Mouse (Mus musculus): Measurements from ENCODE around the gene Sycn.
"Not testable (repeated sequence)": the region's sequence is repeated elsewhere in the genome, so short reads cannot be mapped to it uniquely, and the experiment has no call there.

The Sycn gene

GRCm38 (mm10) chr7:28540526-28540925, at the start of gene Sycn:
Gene Sycn, plus strand, starts transcription at chr7:28540885.
- DNase-seq (ENCODE audit: low spot score): no peak

DNA sequence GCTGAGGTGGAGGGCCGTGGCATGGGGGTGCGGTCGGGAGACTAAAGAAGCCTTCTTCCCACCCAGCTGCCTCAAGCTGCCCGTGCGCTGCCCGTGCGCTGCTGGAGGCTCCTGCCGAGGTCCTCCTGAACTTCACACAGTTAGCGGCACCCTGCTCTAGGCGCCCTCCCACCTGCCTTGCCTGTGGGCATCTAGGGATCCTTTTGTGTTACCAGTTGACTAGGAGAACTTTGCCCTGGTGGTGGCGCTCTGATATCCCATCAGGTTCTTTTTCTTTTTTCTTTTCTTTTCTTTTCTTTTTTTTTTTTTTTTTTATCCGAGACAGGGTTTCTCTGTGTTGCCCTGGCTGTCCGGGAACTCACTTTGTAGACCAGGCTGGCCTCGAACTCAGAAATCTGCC, 49.8 kb upstream of the Sycn start:
- no peak for DNase-seq (ENCODE audit: low spot score)

- DNase-seq (ENCODE audit: low spot score): no peak
These were observed 48.4 kb upstream of the Sycn start for GRCm38 (mm10) chr7:28492310-28492709.

DNA sequence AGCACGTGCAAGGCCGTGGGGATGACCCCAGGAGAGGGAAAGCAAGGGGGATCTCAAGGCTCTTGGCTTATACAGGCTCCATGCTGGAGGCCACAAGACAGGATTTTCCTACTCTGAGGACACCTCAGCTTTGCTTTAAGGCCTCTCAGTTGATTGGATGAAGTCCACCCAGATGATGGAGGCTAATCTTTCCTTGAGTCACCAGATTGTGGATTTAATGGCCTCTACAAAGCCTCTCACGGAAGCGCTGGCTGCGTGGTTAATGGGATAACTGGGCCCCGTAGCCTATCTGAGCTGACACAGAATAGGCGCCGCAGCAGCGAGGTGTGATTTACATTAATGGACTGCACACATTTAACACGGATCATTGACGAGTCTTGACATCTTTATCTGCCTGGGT, 45.3 kb upstream of the Sycn start:
- no peak for DNase-seq (ENCODE audit: low spot score)

DNA sequence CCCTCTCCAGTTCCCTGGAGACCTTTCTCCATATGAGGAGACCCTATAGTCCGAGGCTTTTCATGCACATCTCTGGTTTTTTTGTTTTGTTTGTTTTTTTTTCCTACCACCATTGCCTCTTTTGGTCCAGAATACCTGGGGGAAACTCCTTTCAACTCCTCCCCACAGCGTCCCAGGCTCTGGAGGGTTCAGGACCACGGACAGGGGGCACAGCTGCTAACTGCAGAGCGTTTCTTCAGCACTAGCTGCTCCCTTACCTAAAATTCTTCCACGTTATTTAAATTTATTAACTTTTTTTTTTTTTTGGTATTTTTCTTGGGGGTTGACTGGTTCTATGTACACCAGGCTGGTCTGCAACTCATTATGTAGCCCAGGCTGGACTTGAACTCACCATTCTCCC, 35.1 kb upstream of the Sycn start:
- DNase-seq (ENCODE audit: low spot score): no peak

- DNase-seq (ENCODE audit: low spot score): not testable (repeated sequence)
These were observed 31.6 kb upstream of the Sycn start for GRCm38 (mm10) chr7:28509121-28509520.

- DNase-seq (ENCODE audit: low spot score): not testable (repeated sequence)
These were observed 30.2 kb upstream of the Sycn start, which contains the start of gene Ifnl2 for GRCm38 (mm10) chr7:28510405-28510974. Gene Ifnl2, minus strand, starts transcription at chr7:28510455.

GRCm38 (mm10) chr7:28511441-28511840, 29.2 kb upstream of the Sycn start:
- DNase-seq (ENCODE audit: low spot score): no peak

- DNase-seq (ENCODE audit: low spot score): not testable (repeated sequence)
These were observed 18.1 kb upstream of the Sycn start, which contains the start of gene Ifnl3 for GRCm38 (mm10) chr7:28522536-28522935. Gene Ifnl3, plus strand, starts transcription at chr7:28522836.

- peak; percentile 21 for DNase-seq (ENCODE audit: low spot score)
These were observed 12.6 kb upstream of the Sycn start for GRCm38 (mm10) chr7:28527922-28528719.

DNA sequence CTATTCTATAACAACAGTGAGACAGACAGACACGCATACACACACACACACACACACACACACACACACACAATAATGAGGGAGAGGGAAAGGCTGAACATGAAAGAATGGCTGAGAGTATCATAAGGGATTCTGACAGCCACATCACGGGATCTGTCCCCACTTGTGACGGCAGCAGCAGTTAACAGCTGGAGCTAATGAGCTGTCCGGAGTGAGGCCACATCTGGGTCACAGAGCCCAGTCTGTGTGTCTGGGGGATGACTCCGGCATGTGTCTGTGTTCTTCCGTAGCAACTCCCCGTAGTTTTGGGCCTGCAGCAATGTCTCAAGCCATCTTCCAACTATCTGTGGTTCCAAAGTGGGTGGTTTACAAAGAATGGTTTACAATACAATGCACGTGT, 8.7 kb upstream of the Sycn start:
- no peak for DNase-seq (ENCODE audit: low spot score)

GRCm38 (mm10) chr7:28538886-28539285, 1.8 kb upstream of the Sycn start:
- not testable (repeated sequence) for DNase-seq (ENCODE audit: low spot score)

- DNase-seq (ENCODE audit: low spot score): no peak
These were observed 3.4 kb downstream of the Sycn start for GRCm38 (mm10) chr7:28544051-28544601.

GRCm38 (mm10) chr7:28545048-28545890, 4.6 kb downstream of the Sycn start:
- no peak for DNase-seq (ENCODE audit: low spot score)

GRCm38 (mm10) chr7:28545891-28546210, 5.2 kb downstream of the Sycn start:
- DNase-seq (ENCODE audit: low spot score): no peak

- DNase-seq (ENCODE audit: low spot score): no peak
These were observed 6.0 kb downstream of the Sycn start for GRCm38 (mm10) chr7:28546649-28547048.

DNA sequence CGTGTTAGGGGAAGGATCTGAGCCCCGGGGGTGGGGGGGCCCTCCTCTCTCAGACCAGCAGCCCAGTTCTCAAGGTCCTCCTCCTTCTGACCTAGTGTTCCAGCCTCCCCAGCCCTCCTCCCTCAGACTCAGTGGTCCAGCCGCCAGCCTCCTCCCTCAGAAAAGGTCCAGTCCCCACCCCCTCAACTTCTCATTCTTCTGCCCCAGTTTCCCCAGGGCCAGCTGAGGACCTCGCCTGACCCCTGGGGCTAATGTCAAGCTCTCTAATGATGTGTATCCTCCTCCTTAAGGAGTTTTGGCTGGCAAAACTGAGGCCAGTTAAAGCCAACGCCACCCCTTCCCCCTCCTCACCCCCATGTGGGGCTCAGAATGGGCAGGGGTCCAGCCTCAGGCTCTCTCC, 6.5 kb downstream of the Sycn start, which contains the start of gene Nccrp1:
Nccrp1 (minus strand) TSS at position 101 of the 400 bp plus-strand sequence.
- no peak for DNase-seq (ENCODE audit: low spot score)

DNA sequence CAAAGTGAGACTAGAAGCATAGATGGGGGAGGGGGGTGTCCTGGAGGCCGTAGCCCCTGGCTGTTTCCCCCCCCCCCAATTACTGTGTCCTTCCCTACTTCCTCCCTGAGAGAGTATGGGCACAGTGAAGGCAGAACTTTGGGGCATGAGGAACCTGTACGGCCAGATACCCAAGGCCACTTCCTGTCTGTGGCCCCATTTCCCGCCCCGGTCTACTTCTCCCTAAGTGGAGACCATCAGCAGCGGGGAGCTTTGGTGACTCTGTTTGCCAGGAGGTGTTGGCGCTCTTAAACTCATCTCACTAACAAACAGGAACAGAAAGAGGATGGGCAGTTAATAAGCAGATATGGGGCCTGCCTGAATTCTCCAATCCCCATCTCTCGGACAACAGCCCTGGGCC, 6.9 kb downstream of the Sycn start:
- DNase-seq (ENCODE audit: low spot score): no peak

DNA sequence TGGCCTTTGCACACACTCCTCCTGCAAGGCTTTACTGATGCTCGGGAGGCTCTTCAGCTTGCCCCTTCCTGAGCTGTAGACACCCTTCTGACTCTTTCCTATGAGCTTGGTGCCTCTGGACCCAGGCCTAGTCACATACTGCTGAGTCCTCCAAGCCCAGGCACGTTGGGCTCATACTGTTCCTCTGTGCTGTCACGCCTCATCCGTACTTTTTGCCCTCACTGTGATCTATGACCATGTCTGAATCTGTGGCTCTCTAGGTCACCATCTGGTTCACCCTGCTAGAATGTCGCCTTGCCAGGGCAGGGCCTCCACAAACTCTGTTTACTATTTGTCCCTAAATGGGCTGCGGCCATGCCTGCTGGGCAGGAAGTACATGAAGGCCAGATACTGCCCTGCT, 12.4 kb downstream of the Sycn start:
- no peak for DNase-seq (ENCODE audit: low spot score)

- DNase-seq (ENCODE audit: low spot score): no peak
These were observed 15.4 kb downstream of the Sycn start for GRCm38 (mm10) chr7:28555939-28556535.

DNA sequence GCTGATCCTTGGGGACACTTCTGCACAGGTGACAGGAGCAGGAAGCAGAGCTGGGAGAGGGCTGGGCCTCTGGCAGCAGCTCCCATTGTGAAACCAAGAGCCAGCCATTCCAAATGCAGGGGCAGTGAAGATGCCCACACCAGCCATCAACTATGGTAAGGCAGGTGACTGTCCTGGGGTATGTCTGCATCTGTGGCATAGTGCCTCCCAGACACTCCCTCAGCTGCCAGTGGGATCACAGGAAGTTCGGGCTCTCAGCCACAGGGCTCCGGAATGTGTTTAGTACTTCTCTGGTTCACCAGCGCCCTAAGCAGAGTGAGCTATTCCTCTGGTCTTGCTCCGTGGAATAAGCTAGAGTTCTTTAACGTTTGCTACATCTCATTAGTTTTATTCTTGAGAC, 16.4 kb downstream of the Sycn start:
- DNase-seq (ENCODE audit: low spot score): no peak

GRCm38 (mm10) chr7:28557708-28558107, 17.0 kb downstream of the Sycn start:
- no peak for DNase-seq (ENCODE audit: low spot score)

Data from layer of hippocampus, adult 9-10 months (tissue).